ENCODE assay signal across 13 mouse cellular contexts in genomic region chr11:54336165-54336707, GRCm38 (mm10). TPM values are rescaled to one million over a fixed set of nuclear protein-coding genes. Genes with fewer than 3 reads are reported as not detected.
A peak's percentile ranks its signal among the peaks of the same experiment; 100 is the strongest.
DNase-seq lines count a peak whose midpoint lies in the region; ATAC-seq lines count a peak whose summit lies in the region.
"Had no signal": no experiment of that assay in that cellular context is flagged by ENCODE, and none has a peak within 500 bp of the region (broad histone marks: within the 10 kb centered on the region; RNA-seq: fewer than 3 reads in every experiment).

No protein-coding gene starts in this region.

- H3K9me3 ChIP-seq in megakaryocyte, embryonic 14.5 days = no peaks in the 10 kb centered on the region
- H3K9me3 ChIP-seq: heart, embryonic 13.5 days; intestine, embryonic 15.5 days; stomach, embryonic 15.5 days had no signal

- peaks cover 14% of the 10 kb centered on the region for H3K4me1 ChIP-seq in megakaryocyte, embryonic 14.5 days
- H3K4me1 ChIP-seq: heart, embryonic 13.5 days; stomach, embryonic 15.5 days had no signal

- H3K4me3 ChIP-seq in megakaryocyte, embryonic 14.5 days (replicated peaks) = peak overlapping the region; percentile 75
- H3K4me3 ChIP-seq: heart, embryonic 13.5 days; intestine, embryonic 15.5 days; layer of hippocampus, adult 2 months; stomach, embryonic 15.5 days had no signal

- H3K36me3 ChIP-seq in megakaryocyte, embryonic 14.5 days (replicated peaks; ENCODE audit: low read length) = no peaks in the 10 kb centered on the region
- H3K36me3 ChIP-seq: heart, embryonic 13.5 days; intestine, embryonic 15.5 days; stomach, embryonic 15.5 days had no signal

- DNase-seq in gastrocnemius, adult 18-20 months (ENCODE audit: low spot score) = peak; percentile 83
- DNase-seq in naive thymus-derived CD4-positive, alpha-beta T cell, adult 2 months (ENCODE audit: low read depth) = peak; percentile 6
- no peak for DNase-seq in spleen, adult 18-20 months
- no peak for DNase-seq in urinary bladder, postnatal 4 days (ENCODE audit: low spot score in 2 of 2)
- no peak for DNase-seq in layer of hippocampus, adult 8-10 months (ENCODE audit: low spot score in 2 of 2)

- H3K27me3 ChIP-seq in megakaryocyte, embryonic 14.5 days (replicated peaks) = peaks cover 66% of the 10 kb centered on the region
- H3K27me3 ChIP-seq: intestine, embryonic 15.5 days; stomach, embryonic 15.5 days had no signal

- ATAC-seq in megakaryocyte, adult 5-6 weeks (ENCODE audit: poor library complexity, severe bottlenecking) = no peak
- peak; percentile 77 for ATAC-seq in cerebellum, adult (ENCODE audit: insufficient number of reproducible peaks, low FRiP score, low TSS enrichment)
- ATAC-seq: intestine, embryonic 15.5 days had no signal

RNA-seq across cellular contexts. Expression of gene Acsl6, which starts 32.6 kb away (rescaled TPM):
- polyA plus RNA-seq in megakaryocyte, embryonic 14.5 days (2012; ENCODE audit: insufficient read depth, low replicate concordance) = not detected in 2 replicates
- total RNA-seq in megakaryocyte, adult 5-6 weeks (2015) = 0.31 and 1.3 TPM in 2 replicates
- total RNA-seq in megakaryocyte, adult 5-6 weeks (2017) = 0.73 TPM in 1 of 2 replicates, not detected in the other
- 10 to 100 TPM; 23.3 to 30.9 TPM for total RNA-seq in gastrocnemius, adult 18-20 months (2021)
- total RNA-seq in layer of hippocampus, adult 8-10 months (2022) = 100 to 1,000 TPM; 180 to 215 (median 192) TPM
- polyA plus RNA-seq: liver, adult 2 months had no signal

RNA-seq across cellular contexts. Expression of gene Meikin, which starts 34.2 kb away (rescaled TPM):
- polyA plus RNA-seq in megakaryocyte, embryonic 14.5 days (2012; ENCODE audit: insufficient read depth, low replicate concordance) = not detected in 2 replicates
- total RNA-seq in megakaryocyte, adult 5-6 weeks (2015) = not detected in 2 replicates
- total RNA-seq in megakaryocyte, adult 5-6 weeks (2017) = not detected in 2 replicates
- not detected for total RNA-seq in gastrocnemius, adult 18-20 months (2021)
- total RNA-seq in layer of hippocampus, adult 8-10 months (2022) = not detected
- total RNA-seq: layer of hippocampus, adult 2 months; liver, adult 2 months had no signal
- polyA plus RNA-seq: heart, embryonic 13.5 days; intestine, embryonic 15.5 days; liver, adult 2 months; stomach, embryonic 15.5 days had no signal

Comparison
In these comparisons a context has a peak if more than half of its experiments do, and no peak if none do; other contexts are left out.
1. DNase-seq: peak in gastrocnemius, adult 18-20 months (single experiment) and naive thymus-derived CD4-positive, alpha-beta T cell, adult 2 months (single experiment); none in spleen, adult 18-20 months (0 of 2), urinary bladder, postnatal 4 days (0 of 2) and layer of hippocampus, adult 8-10 months (0 of 2).
2. RNA of gene Acsl6, which starts 32.6 kb away (total RNA-seq): 180 to 215 TPM in layer of hippocampus, adult 8-10 months and 23.3 to 30.9 TPM in gastrocnemius, adult 18-20 months; 0.31 to 1.3 TPM in megakaryocyte, adult 5-6 weeks; every median in the first group is over 10 times any median in the second.